Mouse (Mus musculus) forebrain, embryonic 10.5 days (tissue): ENCODE data around the gene Plp1. TPM values are rescaled to one million over a fixed set of nuclear protein-coding genes. Genes with fewer than 3 reads are reported as not detected.

Experiments used
- polyA plus RNA-seq: library from polyadenylated mRNA; unstranded; fragments of >200 nt; fragmentation: Nextera tagmentation; extraction: Ambion mirVana; gene quantifications from 2 replicates; pipeline ENCODE4 v1.2.1, GENCODE M21; 2016

The Plp1 gene
- polyA plus RNA-seq, 1 experiment from 2014 or later = 4.5 TPM

Other genes starting within 250 kb of the Plp1 start
- 8.0 and 10.3 TPM in 2 replicates for gene Tceal3, start 231.8 kb upstream of the Plp1 start, polyA plus RNA-seq
- 7.0 and 7.7 TPM in 2 replicates for gene Tceal1, start 114.7 kb upstream of the Plp1 start, polyA plus RNA-seq
- gene Morf4l2, start 79.0 kb upstream of the Plp1 start, polyA plus RNA-seq = 557 and 569 TPM in 2 replicates
- gene Glra4, start 42.5 kb upstream of the Plp1 start, polyA plus RNA-seq = 0.12 and 0.16 TPM in 2 replicates
- gene Rab9b, start 46.1 kb downstream of the Plp1 start, polyA plus RNA-seq = 0.34 and 0.63 TPM in 2 replicates
- gene H2bfm, start 104.7 kb downstream of the Plp1 start, polyA plus RNA-seq = not detected in 2 replicates
- gene Tmsb15b2, start 152.8 kb downstream of the Plp1 start, polyA plus RNA-seq = 39.9 and 42.3 TPM in 2 replicates
- 3.2 and 5.6 TPM in 2 replicates for gene Tmsb15l, start 154.2 kb downstream of the Plp1 start, polyA plus RNA-seq
- gene Tmsb15b1, start 154.2 kb downstream of the Plp1 start, polyA plus RNA-seq = 16.3 and 17.4 TPM in 2 replicates
- gene Zcchc18, start 170.5 kb downstream of the Plp1 start, polyA plus RNA-seq = 53.7 and 62.2 TPM in 2 replicates
- gene Slc25a53, start 215.6 kb downstream of the Plp1 start, polyA plus RNA-seq = 11.1 and 12.3 TPM in 2 replicates
- 15.5 and 17.2 TPM in 2 replicates for gene Fam199x, start 226.9 kb downstream of the Plp1 start, polyA plus RNA-seq